Mouse (Mus musculus): Measurements from ENCODE around the gene Mid2.
"Not testable (repeated sequence)": the region's sequence is repeated elsewhere in the genome, so short reads cannot be mapped to it uniquely, and the experiment has no call there.

Mid2 gene

DNA sequence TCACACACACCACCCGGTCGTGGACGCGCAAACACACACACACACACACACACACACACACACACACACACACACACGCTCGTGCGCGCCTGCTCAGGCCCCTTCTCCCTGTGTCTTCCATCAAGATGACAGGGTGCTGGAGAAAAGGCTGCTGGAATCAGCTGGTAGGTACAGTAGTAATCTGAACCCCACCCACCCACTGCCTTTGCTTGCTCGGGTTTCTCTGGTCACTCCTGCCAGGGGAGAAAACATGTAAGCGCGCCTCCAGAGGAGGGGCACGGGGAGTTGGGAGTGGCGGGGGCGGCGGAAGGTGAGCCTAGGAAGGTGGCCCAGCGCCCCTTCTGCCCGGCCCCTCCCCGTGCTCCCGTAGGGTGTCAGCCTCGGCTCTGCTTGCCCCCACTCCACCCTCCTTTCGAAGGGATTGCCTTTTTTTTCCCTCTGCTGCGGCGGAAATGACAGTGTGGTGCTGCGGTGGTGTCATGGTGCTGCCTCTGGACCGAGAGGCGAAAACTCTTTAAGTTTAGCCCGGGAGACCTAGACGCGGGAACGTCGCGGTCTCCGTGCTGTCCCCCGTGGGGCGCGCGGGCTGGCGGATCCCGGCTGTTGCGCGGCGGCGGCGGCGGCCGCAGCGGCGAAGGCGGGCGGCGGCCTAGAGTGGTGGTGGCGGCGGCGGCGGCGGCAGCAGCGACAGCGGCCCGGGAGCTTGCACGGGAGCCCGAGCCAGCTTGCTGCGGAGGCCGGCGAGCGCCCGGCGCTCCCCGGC lies at the start of gene Mid2:
TSS of gene Mid2 (plus strand) at position 121 of the 763 bp plus-strand sequence.
- peak in 1 of 2 experiments; percentile 5 for DNase-seq (ENCODE audit: low spot score in 2 of 2)

DNA sequence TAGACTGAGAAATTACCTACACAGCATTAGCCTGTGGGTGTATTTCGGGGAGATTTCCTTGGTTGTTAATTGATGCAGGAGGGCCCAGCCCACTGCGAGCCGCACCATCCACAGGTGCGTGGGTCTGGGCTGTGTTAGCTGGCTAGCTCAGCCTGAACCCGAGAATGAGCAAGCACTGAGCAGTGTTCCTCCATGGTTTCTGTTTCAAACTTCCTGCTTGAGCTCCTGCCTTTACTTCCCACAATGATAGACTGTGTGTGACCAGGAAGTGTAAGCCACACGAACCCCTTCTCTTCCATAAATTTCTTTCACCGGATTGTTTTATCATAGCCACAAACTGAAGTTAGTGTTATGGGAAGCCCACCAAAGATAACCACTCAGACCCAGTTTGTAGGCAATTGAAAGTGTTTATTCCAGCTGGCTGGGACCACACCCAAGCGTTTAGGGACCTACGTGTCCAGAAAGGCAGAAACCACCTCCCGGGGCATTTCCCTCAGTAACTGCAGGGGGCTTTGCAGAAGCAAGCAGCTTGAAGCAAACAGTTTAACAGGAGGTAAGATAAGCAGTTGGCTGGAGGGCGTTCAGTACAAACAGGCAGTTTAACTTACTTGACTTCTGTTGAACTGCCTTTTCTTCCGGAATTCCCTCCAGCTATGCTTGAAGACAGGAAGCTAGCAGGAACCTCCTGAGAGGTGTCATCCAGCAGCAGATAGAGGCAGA lies 39.4 kb upstream of the Mid2 start:
- DNase-seq (ENCODE audit: low spot score in 2 of 2), result no peak

- DNase-seq (ENCODE audit: low spot score in 2 of 2), result no peak
Observed at GRCm38 (mm10) chrX:140638028-140638427, 26.4 kb upstream of the Mid2 start.

- DNase-seq (ENCODE audit: low spot score in 2 of 2), result no peak
Observed at GRCm38 (mm10) chrX:140639592-140639991, 24.8 kb upstream of the Mid2 start.

GRCm38 (mm10) chrX:140660731-140661130 lies 3.7 kb upstream of the Mid2 start:
- no peak for DNase-seq (ENCODE audit: low spot score in 2 of 2)

DNA sequence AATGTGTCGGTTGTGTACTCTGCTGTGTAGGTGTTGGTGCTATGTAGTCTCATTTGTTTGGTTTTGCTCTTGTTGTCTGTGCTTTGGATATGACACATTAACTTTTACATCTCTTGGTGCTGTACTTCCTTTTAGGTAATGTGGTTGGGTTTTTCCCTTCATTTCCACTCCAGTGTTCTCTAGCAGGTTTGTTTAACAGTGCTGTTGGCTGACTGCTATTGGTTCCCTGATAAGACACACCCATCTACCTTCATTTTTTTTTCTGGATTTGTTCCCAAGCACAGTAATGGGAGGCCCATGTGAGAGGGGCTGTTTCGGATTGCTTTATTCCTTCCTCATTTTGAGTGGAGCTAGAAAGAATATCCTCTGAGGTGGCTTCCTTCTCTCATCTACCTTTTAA lies 883 bp upstream of the Mid2 start:
- no peak for DNase-seq (ENCODE audit: low spot score in 2 of 2)

- DNase-seq (ENCODE audit: low spot score in 2 of 2), result peak in 1 of 2 experiments; percentile 12
Observed at GRCm38 (mm10) chrX:140665242-140665810, 927 bp downstream of the Mid2 start.

DNA sequence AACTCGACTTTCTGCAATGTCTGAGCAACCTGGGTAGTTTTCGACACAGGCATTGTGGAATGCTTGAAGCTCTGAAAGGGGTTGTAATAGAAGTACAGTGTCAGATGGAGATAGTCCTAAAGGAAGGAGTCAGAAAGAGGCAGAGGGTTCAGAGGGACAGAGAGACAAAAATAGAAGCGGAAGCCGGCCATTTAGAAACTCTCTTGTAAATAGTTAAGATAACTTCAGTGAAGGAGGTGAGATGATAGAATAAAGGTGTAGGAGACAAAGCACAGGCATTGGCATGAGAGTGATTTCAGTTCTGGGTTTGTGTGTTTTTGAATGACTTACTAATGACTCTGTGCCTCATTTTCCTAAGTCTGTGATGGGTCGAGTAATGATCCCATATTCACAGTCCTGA lies 11.0 kb downstream of the Mid2 start:
- no peak for DNase-seq (ENCODE audit: low spot score in 2 of 2)

GRCm38 (mm10) chrX:140688335-140688734 lies 23.9 kb downstream of the Mid2 start:
- no peak for DNase-seq (ENCODE audit: low spot score in 2 of 2)

DNA sequence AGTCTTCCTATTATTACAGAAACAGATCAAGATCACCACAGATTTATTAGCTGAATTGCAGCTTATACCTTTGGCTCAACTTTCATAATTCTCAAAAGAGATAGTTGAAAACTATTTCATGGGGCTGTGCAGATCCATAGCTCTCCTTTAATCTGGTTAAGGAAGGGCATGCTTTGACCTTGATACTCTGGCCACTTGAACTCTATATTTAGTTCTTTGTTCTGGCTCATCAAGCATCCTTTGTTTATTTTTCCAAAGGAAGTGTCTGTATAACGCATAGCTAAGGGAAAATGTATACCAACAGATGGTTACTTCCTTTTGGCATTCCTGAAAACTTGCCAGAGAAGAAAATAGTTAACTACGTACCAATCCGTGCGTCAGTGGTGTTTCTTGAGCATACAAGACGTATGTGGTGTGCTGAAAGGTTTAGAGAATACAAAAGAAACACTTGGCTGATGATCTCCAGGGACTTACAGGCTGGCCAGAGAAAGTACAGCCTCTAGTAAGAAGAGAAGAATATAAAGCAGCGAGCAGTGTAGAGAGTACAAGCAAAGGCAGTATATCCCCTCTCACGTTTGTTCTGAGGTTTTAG lies 33.6 kb downstream of the Mid2 start:
- DNase-seq (ENCODE audit: low spot score in 2 of 2), result not testable (repeated sequence)

DNA sequence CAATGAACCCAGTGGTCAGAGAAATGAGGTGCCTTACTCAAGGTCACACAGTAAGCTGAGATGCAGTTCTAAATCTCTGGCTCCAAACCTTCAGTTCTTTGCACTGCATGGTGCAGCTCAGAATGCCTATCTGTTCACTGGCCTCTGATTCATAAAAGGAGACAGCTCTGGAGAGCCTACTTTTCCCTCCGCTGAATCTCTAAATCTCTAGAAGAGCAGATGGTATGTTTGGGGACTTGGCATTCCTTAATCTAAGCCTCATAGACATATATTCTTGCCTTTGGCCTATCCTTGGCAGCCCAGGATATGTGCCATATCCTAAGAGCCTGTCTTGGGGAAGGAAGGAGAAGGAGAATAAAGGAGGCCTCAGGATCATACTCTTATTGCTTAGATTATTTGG lies 38.8 kb downstream of the Mid2 start:
- peak in 1 of 2 experiments; percentile 11 for DNase-seq (ENCODE audit: low spot score in 2 of 2)

- DNase-seq (ENCODE audit: low spot score in 2 of 2), result no peak
Observed at GRCm38 (mm10) chrX:140706077-140706476, 41.7 kb downstream of the Mid2 start.

DNA sequence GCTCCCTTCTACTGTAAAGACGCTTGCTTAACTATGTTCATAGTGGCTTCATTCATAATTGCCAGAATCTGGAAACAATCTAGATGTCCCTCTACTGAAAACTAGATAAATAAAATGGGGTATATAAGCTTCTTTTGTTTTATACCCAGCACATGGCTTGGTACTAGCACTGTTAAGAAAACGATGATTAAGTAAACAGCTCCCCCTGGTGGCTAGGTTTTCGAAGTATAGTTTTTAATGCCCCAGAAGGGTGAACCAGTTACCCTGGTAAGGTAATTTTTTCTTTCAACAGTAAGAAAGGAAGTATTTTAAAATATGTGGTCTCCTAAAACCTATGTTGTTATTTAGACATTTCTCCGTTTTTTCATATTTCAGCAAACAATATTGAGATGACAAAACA lies 58.0 kb downstream of the Mid2 start:
- DNase-seq (ENCODE audit: low spot score in 2 of 2), result no peak

DNA sequence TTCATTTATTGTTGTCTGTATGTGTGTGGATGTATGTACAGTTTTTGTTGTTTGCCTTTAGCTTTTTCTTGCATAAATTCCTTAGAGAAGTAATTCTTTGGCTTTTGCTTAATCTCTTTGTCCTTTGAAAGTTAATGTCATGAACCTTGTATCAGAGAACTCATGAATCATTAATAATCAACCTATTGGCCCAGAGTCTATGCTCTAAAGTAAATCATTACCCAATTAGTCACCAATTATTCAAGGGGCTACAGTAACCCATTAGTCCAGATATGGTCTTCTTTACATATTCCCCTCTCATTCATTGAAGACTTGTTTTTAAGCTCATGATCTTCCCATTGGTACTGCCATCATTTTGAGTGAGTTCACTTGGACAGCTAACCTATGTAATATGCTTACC lies 74.6 kb downstream of the Mid2 start:
- no peak for DNase-seq (ENCODE audit: low spot score in 2 of 2)

GRCm38 (mm10) chrX:140743213-140743612 lies 78.8 kb downstream of the Mid2 start:
- DNase-seq (ENCODE audit: low spot score in 2 of 2), result no peak

DNA sequence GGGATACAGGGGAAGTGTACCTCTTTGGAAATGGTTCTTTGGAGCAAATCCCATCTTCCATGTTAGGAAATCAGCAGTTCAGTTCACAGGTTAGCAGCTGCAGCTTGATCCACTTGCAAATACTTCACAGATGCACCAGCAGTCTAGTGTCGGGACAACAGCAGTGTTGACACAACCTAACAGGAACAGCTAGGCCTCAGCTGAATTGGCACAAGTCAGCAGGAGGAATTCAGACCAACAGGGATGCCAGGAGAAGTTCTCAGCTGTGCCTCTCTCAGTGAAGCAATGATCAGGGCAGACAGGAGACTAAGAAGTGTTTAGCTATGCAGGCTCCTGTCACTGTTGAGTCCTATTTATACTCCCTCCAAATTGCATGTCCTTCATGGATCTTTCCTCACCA lies 105.4 kb downstream of the Mid2 start:
- DNase-seq (ENCODE audit: low spot score in 2 of 2), result no peak

- no peak for DNase-seq (ENCODE audit: low spot score in 2 of 2)
Observed at GRCm38 (mm10) chrX:140805340-140805739, 140.9 kb downstream of the Mid2 start.

GRCm38 (mm10) chrX:140813312-140814006 lies 149.1 kb downstream of the Mid2 start, which contains the start of gene Tex13b:
Gene Tex13b (minus strand): TSS chrX:140813433.
- no peak for DNase-seq (ENCODE audit: low spot score in 2 of 2)
